Mouse (Mus musculus): ENCODE data around the gene Gm38100.

Gm38100 gene

GRCm38 (mm10) chr1:175961786-175962185, 41.7 kb downstream of the Gm38100 start:
- in situ Hi-C loops (cut with MboI; ENCODE audit: low sequenced_read_pairs), result no loop called here

- in situ Hi-C loops (cut with MboI; ENCODE audit: low sequenced_read_pairs), result no loop called here
Observed at GRCm38 (mm10) chr1:175967004-175967745, 47.0 kb downstream of the Gm38100 start.

- in situ Hi-C loops (cut with MboI; ENCODE audit: low sequenced_read_pairs), result no loop called here
Observed at GRCm38 (mm10) chr1:175970710-175971109, 50.6 kb downstream of the Gm38100 start.

Measured in CH12F3 (cell line).